Mouse (Mus musculus): ENCODE measurements around the gene Ahctf1. TPM values are rescaled to one million over a fixed set of nuclear protein-coding genes. Genes with fewer than 3 reads are reported as not detected.
"Not testable (repeated sequence)": the region's sequence is repeated elsewhere in the genome, so short reads cannot be mapped to it uniquely, and the experiment has no call there.

Gene Ahctf1
- total and polyA plus RNA-seq, 3 experiments = 56.9 to 489 (median 70.8) TPM

- Histone ChIP-seq H3K27me3 (ENCODE audit: control insufficient read depth in 1 of 2, insufficient read depth in 2 of 2, low read length in 2 of 2) (no peaks in the 10 kb centered on the region), H3K4me1 (ENCODE audit: control insufficient read depth in 1 of 2, insufficient read depth in 2 of 2, low read length in 2 of 2) (no peaks in the 10 kb centered on the region), H3K79me2 (ENCODE audit: control insufficient read depth, insufficient read depth, low read length, poor library complexity) (no peaks in the 10 kb centered on the region), H3K27ac (ENCODE audit: control insufficient read depth, low read depth, low read length) (no peak overlapping the region), H3K36me3 (ENCODE audit: control insufficient read depth in 1 of 2, insufficient read depth in 2 of 2, low read length in 2 of 2) (no peaks in the 10 kb centered on the region), H3K9me3 (replicated peaks; ENCODE audit: insufficient read depth, low read length) (no peaks in the 10 kb centered on the region), H3K9ac (ENCODE audit: control insufficient read depth, low read depth, low read length, poor library complexity, severe bottlenecking) (no peak overlapping the region), H3K4me3 (ENCODE audit: control insufficient read depth in 1 of 2, insufficient read depth in 1 of 2, low read depth in 2 of 2, low read length in 2 of 2) (no peak overlapping the region)
- DNase-seq (ENCODE audit: low read depth, low spot score) = no peak
- no peak for TF ChIP-seq ELF1 (IDR thresholded peaks at IDR 0.05; ENCODE audit: low read depth, low read length)
- no peak for TF ChIP-seq USF2 (IDR thresholded peaks at IDR 0.05; ENCODE audit: borderline replicate concordance in 1 of 2, insufficient read depth in 1 of 2, low read depth in 1 of 2, low read length in 2 of 2)
- no peak for TF ChIP-seq ETS1 (IDR thresholded peaks at IDR 0.05; ENCODE audit: low read depth, low read length)
- TF ChIP-seq UBTF (IDR thresholded peaks at IDR 0.05; ENCODE audit: borderline replicate concordance, insufficient read depth, low read depth, low read length) = no peak
- no peak for TF ChIP-seq POLR2AphosphoS2 (IDR thresholded peaks at IDR 0.05; ENCODE audit: low read length)
Measured at GRCm38 (mm10) chr1:179828051-179828450, 24.6 kb upstream of the Ahctf1 start.

GRCm38 (mm10) chr1:179824549-179824948, 21.1 kb upstream of the Ahctf1 start:
- no peaks in the 10 kb centered on the region for H3K4me1 ChIP-seq (ENCODE audit: control insufficient read depth in 1 of 2, insufficient read depth in 2 of 2, low read length in 2 of 2)
- H3K4me3 ChIP-seq (ENCODE audit: control insufficient read depth in 1 of 2, insufficient read depth in 1 of 2, low read depth in 2 of 2, low read length in 2 of 2) = no peak overlapping the region
- no peak for DNase-seq (ENCODE audit: low read depth, low spot score)
- TF ChIP-seq TBP (IDR thresholded peaks at IDR 0.05; ENCODE audit: low read depth, low read length) (no peak), MAZ (IDR thresholded peaks at IDR 0.05; ENCODE audit: low read depth, low read length) (no peak), ZNF384 (IDR thresholded peaks at IDR 0.05; ENCODE audit: low read depth, low read length) (no peak), CHD2 (IDR thresholded peaks at IDR 0.05; ENCODE audit: low read length) (no peak), MYB (IDR thresholded peaks at IDR 0.05; ENCODE audit: low read depth, low read length) (no peak), E2F4 (IDR thresholded peaks at IDR 0.05; ENCODE audit: borderline replicate concordance, low read depth, low read length) (no peak)
- no peaks in the 10 kb centered on the region for H3K36me3 ChIP-seq (ENCODE audit: control insufficient read depth in 1 of 2, insufficient read depth in 2 of 2, low read length in 2 of 2)
- no peaks in the 10 kb centered on the region for H3K27me3 ChIP-seq (ENCODE audit: control insufficient read depth in 1 of 2, insufficient read depth in 2 of 2, low read length in 2 of 2)
- H3K27ac ChIP-seq (ENCODE audit: control insufficient read depth, low read depth, low read length) = no peak overlapping the region
- H3K9me3 ChIP-seq (replicated peaks; ENCODE audit: insufficient read depth, low read length) = no peaks in the 10 kb centered on the region
- H3K9ac ChIP-seq (ENCODE audit: control insufficient read depth, low read depth, low read length, poor library complexity, severe bottlenecking) = no peak overlapping the region
- H3K79me2 ChIP-seq (ENCODE audit: control insufficient read depth, insufficient read depth, low read length, poor library complexity) = no peaks in the 10 kb centered on the region

GRCm38 (mm10) chr1:179818490-179819278, 15.2 kb upstream of the Ahctf1 start:
- peak overlapping the region; percentile 51; the same call in 1 of the 2 replicates for H3K27ac ChIP-seq (ENCODE audit: control insufficient read depth, low read depth, low read length)
- not testable (repeated sequence) for H3K79me2 ChIP-seq (ENCODE audit: control insufficient read depth, insufficient read depth, low read length, poor library complexity); H3K9me3 ChIP-seq (replicated peaks; ENCODE audit: insufficient read depth, low read length); H3K9ac ChIP-seq (ENCODE audit: control insufficient read depth, low read depth, low read length, poor library complexity, severe bottlenecking); H3K4me1 ChIP-seq (ENCODE audit: control insufficient read depth in 1 of 2, insufficient read depth in 2 of 2, low read length in 2 of 2); H3K4me3 ChIP-seq (ENCODE audit: control insufficient read depth in 1 of 2, insufficient read depth in 1 of 2, low read depth in 2 of 2, low read length in 2 of 2); H3K36me3 ChIP-seq (ENCODE audit: control insufficient read depth in 1 of 2, insufficient read depth in 2 of 2, low read length in 2 of 2); H3K27me3 ChIP-seq (ENCODE audit: control insufficient read depth in 1 of 2, insufficient read depth in 2 of 2, low read length in 2 of 2)
- DNase-seq (ENCODE audit: low read depth, low spot score) = peak; percentile 88
- TF ChIP-seq EP300 (IDR thresholded peaks at IDR 0.05; ENCODE audit: low read depth in 1 of 2, low read length in 2 of 2) (peak; percentile 48 to 73; a peak in 3 of 4 replicates), TAL1 (IDR thresholded peaks at IDR 0.05; ENCODE audit: low read length) (peak; percentile 72), TCF12 (IDR thresholded peaks at IDR 0.05; ENCODE audit: low read depth, low read length) (peak; percentile 60), RCOR1 (IDR thresholded peaks at IDR 0.05; ENCODE audit: low read depth, low read length) (peak; percentile 96), GATA1 (IDR thresholded peaks at IDR 0.05; ENCODE audit: low read depth, low read length) (peak; percentile 50)

Data from MEL (cell line).